Mouse (Mus musculus): Measurements from ENCODE around the gene Hacl1.

Gene Hacl1

GRCm38 (mm10) chr14:31575866-31576265 lies 65.2 kb downstream of the Hacl1 start:
- peak; percentile 20 to 50 for DNase-seq (ENCODE audit: low spot score in 2 of 2)

- no peak for DNase-seq (ENCODE audit: low spot score in 2 of 2)
Measured at GRCm38 (mm10) chr14:31574903-31575665, 66.0 kb downstream of the Hacl1 start.

- DNase-seq (ENCODE audit: low spot score in 2 of 2) = peak; percentile 52 to 81
Measured at GRCm38 (mm10) chr14:31572561-31573175, 68.4 kb downstream of the Hacl1 start.

GRCm38 (mm10) chr14:31571419-31571818 lies 69.7 kb downstream of the Hacl1 start:
- DNase-seq (ENCODE audit: low spot score in 2 of 2) = no peak

GRCm38 (mm10) chr14:31570131-31570951 lies 70.7 kb downstream of the Hacl1 start:
- no peak for DNase-seq (ENCODE audit: low spot score in 2 of 2)

- no peak for DNase-seq (ENCODE audit: low spot score in 2 of 2)
Measured at GRCm38 (mm10) chr14:31569151-31569631, 71.9 kb downstream of the Hacl1 start.

GRCm38 (mm10) chr14:31565478-31566212 lies 75.4 kb downstream of the Hacl1 start:
- no peak for DNase-seq (ENCODE audit: low spot score in 2 of 2)

GRCm38 (mm10) chr14:31564452-31565179 lies 76.5 kb downstream of the Hacl1 start:
- DNase-seq (ENCODE audit: low spot score in 2 of 2) = no peak

GRCm38 (mm10) chr14:31560886-31561285 lies 80.2 kb downstream of the Hacl1 start:
- no peak for DNase-seq (ENCODE audit: low spot score in 2 of 2)

GRCm38 (mm10) chr14:31559216-31559615 lies 81.9 kb downstream of the Hacl1 start:
- DNase-seq (ENCODE audit: low spot score in 2 of 2) = no peak

GRCm38 (mm10) chr14:31557784-31558183 lies 83.3 kb downstream of the Hacl1 start:
- no peak for DNase-seq (ENCODE audit: low spot score in 2 of 2)

GRCm38 (mm10) chr14:31557273-31557672 lies 83.8 kb downstream of the Hacl1 start:
- DNase-seq (ENCODE audit: low spot score in 2 of 2) = no peak

GRCm38 (mm10) chr14:31556526-31557260 lies 84.4 kb downstream of the Hacl1 start:
- DNase-seq (ENCODE audit: low spot score in 2 of 2) = no peak

GRCm38 (mm10) chr14:31555963-31556434 lies 85.1 kb downstream of the Hacl1 start:
- DNase-seq (ENCODE audit: low spot score in 2 of 2) = no peak

GRCm38 (mm10) chr14:31555021-31555420 lies 86.1 kb downstream of the Hacl1 start:
- DNase-seq (ENCODE audit: low spot score in 2 of 2) = no peak
